Mouse (Mus musculus): ENCODE results near the gene Btbd7.

The Btbd7 gene

DNA sequence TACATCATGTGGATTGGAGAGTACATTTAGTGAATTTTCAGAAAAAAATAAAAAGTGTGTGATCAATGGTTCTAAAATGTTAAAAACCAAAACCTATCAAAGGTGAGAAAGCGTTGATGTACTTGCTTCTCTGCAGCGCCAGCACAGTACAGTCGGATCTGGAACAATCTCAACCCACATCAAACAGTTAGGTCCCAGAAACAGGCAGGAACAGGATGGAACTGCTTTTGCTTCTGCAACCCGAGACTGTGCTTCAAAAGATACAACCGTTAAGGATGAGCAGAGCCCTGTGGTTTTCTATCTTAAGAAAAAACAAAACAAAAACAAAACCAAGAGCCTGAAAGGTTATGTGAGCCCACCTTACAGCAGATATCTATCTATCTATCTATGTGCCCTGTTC lies 95.4 kb downstream of the Btbd7 start:
- no peak for DNase-seq (ENCODE audit: low spot score in 2 of 2)

- no peak for DNase-seq (ENCODE audit: low spot score in 2 of 2)
These were observed 98.8 kb downstream of the Btbd7 start for GRCm38 (mm10) chr12:102779452-102779851.

DNA sequence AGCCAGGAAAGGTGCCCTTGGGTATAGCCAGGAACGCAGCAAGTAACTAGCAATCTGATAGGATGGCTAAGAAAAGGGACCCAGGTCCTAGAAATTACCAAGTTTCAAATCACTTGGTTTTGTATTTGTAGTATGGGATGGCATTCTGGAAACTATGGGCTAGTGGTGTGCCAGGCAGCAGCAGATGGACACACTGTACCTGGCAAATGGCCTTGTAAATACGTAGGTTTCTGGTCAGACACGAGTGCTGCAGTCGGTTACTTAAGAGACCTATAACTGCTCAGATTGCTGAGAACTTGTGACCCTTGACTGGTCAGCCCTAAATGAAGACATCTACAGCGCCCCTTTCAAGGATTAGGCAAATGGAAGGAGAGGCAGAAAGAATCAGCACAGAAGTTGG lies 100.1 kb downstream of the Btbd7 start:
- DNase-seq (ENCODE audit: low spot score in 2 of 2), result no peak

GRCm38 (mm10) chr12:102776035-102776434 lies 102.2 kb downstream of the Btbd7 start:
- DNase-seq (ENCODE audit: low spot score in 2 of 2), result no peak

DNA sequence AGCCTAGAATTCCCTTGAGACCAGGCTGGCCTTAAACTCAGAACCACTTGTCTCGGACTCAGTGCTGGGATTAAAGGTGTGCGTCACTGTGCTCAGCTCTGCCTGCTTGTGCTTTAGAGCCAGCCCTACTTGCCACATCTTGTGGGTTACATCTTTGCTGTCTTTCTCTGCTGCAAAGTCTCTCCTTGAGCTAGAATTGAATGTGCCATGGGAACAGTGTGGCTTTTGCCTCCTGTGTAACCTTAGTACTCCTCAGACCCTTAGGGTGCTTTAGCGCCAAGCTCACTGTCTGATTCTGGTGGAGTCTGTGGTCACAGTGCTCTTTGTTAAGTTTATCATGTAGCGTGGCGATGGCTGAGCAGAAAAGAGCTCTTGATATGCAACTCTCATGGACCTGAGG lies 105.6 kb downstream of the Btbd7 start:
- DNase-seq (ENCODE audit: low spot score in 2 of 2), result no peak

DNA sequence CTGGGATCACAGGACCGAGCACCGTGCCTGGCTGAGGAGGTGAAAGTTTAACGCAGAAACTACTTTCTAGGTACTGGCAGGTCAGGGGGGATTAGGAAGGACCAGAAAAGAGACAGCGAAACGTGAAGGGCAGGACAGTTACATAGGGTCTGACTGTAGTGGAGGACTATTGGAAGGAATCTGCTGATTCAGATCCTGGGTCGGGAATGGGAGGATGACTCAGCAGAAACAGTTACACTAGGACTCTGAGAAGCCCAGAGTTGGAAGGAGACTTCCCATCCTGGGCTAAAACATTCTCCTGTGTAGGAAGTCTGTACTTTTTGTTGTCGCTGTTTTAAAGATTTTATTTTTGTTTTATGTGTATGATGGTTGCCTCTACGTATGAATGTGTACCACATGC lies 106.7 kb downstream of the Btbd7 start:
- DNase-seq (ENCODE audit: low spot score in 2 of 2), result no peak

DNA sequence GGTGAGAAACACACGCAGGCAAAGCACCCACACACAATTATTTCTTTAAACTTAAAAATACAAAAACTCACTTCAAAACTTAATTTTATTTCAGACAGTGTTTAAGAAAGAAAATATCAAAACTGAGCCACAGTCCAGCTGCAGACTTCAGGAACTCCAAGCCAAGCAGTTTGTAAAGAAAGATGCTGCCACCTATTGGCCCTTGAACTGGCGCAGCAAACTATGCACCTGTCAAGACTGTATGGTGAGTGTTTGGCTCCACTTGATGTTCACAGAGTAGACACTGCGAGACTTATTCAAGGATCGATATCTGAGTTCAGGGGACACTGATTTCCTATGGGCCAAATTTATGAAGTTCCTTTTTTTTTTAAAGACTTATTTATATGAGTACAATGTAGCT lies 109.3 kb downstream of the Btbd7 start:
- DNase-seq (ENCODE audit: low spot score in 2 of 2), result no peak

GRCm38 (mm10) chr12:102763696-102764095 lies 114.6 kb downstream of the Btbd7 start:
- DNase-seq (ENCODE audit: low spot score in 2 of 2), result no peak

- DNase-seq (ENCODE audit: low spot score in 2 of 2), result no peak
These were observed 116.6 kb downstream of the Btbd7 start for GRCm38 (mm10) chr12:102761668-102762067.

DNA sequence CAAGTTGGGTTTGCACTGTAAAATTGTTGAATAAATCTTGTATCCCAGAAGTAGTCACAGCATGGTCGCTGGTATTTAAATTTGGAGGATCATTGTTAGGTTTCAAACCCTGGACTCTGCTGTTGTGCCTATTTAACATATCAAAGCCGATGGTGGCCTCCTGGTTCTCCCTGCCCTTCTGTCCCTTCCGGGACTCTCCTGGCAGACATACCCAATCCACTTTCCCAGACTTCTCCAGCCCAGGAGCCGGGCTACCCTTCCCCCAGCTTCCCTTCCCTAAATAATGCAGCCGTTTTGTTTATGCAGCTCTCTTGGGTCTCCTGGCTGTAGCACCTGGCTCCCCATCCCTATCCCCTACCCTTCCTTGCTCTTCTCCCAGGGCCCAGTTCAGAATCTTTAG lies 119.3 kb downstream of the Btbd7 start:
- DNase-seq (ENCODE audit: low spot score in 2 of 2), result no peak

- DNase-seq (ENCODE audit: low spot score in 2 of 2), result no peak
These were observed 119.9 kb downstream of the Btbd7 start, which contains the start of gene Gm20604 for GRCm38 (mm10) chr12:102758403-102758756. Gene Gm20604, minus strand, starts transcription at chr12:102758672.

DNA sequence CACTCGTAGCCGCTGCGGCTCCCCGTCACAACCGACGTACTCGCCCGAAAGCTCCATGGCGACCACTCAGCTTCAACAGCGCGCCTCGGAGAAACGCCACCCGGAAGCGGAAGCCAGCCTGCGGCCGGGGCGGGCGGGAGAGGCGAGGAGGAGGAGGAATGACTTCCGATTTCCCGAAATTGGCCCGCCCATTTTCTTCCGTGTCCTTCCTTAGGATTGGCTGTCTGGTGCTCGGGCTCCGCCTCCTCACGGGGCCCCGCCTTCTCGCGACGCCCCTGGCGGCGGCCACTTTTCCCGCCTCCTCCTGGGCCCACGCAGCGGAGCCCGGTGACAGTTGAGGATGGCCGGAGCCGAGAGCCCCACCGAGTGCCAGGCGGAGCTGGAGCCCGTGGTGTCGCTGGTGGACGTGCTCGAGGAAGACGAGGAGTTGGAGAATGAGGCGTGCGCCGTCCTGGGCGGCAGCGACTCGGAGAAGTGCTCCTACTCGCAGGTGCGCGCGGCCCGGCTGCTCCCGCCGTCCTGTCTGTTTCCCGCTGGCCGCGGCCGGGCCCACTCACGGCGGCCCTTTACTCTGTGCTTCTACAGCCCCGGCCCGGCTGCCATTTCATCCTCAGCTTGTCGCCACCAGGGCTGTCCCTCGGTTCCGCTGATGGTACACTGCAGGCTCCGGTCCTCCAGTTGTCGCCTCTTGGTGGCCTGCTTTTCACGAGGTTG lies 120.4 kb downstream of the Btbd7 start, which contains the start of the genes Gm28051, Gon7 and Ubr7:
Gene Gm28051, minus strand, starts transcription at position 77 of the 714 bp plus-strand sequence.
Gene Gon7, minus strand, starts transcription at position 115 of the 714 bp plus-strand sequence.
Gene Ubr7, plus strand, starts transcription at position 279 of the 714 bp plus-strand sequence.
- DNase-seq (ENCODE audit: low spot score in 2 of 2), result peak; percentile 89 to 97

GRCm38 (mm10) chr12:102757055-102757688 lies 121.1 kb downstream of the Btbd7 start:
- peak in 1 of 2 experiments; percentile 86 for DNase-seq (ENCODE audit: low spot score in 2 of 2)

DNA sequence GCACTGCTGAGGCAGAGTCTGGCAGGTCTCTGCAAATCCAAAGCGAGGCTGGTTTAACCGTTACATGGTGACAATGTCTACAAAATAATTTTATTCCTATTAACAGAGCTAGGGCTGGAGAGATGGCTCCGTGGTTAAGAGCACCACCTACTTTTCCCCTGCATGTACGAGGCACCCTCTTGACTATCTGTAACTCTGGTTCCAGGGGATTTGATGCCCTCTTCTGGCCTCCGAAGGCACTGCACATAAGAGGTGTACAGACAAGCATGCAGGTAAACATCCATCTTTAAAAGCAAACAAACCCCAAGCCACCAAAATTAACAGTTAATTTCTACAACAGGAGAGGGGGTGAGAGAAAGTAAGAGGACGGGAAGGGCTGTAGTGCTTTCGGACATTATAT lies 122.0 kb downstream of the Btbd7 start:
- peak; percentile 45 to 76 for DNase-seq (ENCODE audit: low spot score in 2 of 2)

GRCm38 (mm10) chr12:102748256-102748655 lies 130.0 kb downstream of the Btbd7 start:
- no peak for DNase-seq (ENCODE audit: low spot score in 2 of 2)

DNA sequence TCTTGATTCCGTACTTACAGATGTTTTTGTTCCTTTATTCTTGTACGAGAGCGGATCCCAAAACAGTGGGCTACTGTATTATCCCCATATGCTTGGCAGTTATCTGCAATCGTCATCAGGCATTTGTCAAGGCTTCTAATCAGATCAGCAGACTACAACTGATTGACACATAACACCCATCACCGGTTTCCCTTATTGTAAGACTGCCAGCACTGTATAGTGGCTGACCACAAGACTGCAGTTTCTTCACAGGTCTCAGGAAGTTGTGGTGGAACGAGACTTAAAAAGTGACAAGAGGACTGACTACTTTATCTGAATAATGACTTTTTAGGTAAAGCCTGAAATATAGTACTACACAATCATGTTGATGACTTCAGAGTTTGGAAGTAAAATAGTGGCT lies 133.4 kb downstream of the Btbd7 start:
- DNase-seq (ENCODE audit: low spot score in 2 of 2), result no peak

GRCm38 (mm10) chr12:102743589-102744574 lies 134.4 kb downstream of the Btbd7 start, which contains the start of the genes Moap1 and Tmem251:
Gene Moap1, minus strand, starts transcription at chr12:102743661.
Gene Tmem251, plus strand, starts transcription at chr12:102743762.
- DNase-seq (ENCODE audit: low spot score in 2 of 2), result peak; percentile 83 to 92

DNA sequence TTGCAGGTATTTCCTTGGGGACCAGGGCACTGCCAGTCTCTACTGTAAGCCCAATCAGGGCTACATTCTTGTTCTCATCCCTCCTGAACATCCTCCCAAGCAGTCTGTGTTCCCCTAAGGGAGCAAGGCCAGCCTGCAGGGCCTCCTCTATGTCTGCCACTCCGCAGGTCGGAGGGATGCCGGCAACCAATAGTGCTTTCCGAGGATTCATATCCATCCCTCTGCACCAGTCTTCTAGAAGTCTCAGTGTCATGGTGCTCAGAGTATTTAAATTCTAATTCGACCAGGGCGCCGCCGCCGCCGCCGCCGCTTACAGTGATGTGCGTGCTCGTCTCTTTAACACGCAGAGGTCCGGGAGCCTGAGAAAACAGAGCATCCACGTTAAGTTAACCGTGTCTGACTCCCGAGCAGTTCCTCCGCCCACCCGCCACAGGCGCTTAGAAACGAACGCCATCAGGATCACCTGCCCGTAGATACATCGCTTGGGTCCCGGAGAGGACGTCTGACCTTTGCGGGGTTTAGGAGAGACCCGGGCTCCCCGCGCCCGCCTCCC lies 135.2 kb downstream of the Btbd7 start:
- DNase-seq (ENCODE audit: low spot score in 2 of 2), result no peak

- no peak for DNase-seq (ENCODE audit: low spot score in 2 of 2)
These were observed 136.2 kb downstream of the Btbd7 start for GRCm38 (mm10) chr12:102742056-102742455.

GRCm38 (mm10) chr12:102740285-102740684 lies 138.0 kb downstream of the Btbd7 start:
- DNase-seq (ENCODE audit: low spot score in 2 of 2), result no peak

DNA sequence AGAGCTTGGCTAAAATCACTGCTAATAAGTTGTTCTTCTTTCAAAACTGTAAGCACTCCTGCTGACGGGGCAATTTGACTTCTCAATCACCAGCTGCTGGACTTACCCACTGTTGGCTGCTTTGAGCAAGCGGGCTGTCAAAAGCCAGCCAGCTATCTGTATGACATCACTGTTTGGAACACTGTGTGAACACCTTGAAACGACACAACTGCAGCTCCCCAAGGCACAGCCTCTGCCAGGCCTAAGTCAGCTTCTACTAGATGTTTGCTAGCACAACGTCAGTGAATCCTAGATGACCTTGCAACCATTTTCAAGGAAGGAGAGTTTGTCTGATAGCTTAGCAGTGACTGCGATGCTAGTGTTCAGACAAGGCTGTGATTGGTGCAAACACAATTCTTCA lies 139.2 kb downstream of the Btbd7 start:
- no peak for DNase-seq (ENCODE audit: low spot score in 2 of 2)

DNA sequence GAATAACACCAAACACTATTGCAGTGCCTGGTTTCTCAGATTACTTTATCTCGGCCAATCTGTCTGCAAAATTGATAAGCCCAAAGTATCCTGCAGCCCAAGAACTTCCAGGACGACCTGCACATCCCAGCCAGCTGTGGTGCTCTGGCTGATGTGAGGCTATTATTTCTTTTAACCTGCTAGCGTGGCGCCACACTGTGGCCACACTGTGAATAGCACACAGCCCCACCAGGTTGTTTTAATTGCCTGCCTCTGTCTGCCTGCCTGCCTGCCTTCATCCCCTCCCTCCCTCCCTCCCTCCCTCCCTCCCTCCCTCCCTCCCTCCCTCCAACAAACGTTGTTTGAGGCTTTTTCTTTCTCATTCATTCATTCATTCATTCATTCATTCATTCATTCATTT lies 144.9 kb downstream of the Btbd7 start:
- DNase-seq (ENCODE audit: low spot score in 2 of 2), result peak; percentile 47 to 82

Data from spleen, postnatal 10 days (tissue).